Mouse (Mus musculus) embryonic fibroblast, embryonic 13.5 days (primary cell): ENCODE data around the gene Olfr1438-ps1. TPM values are rescaled to one million over a fixed set of nuclear protein-coding genes. Genes with fewer than 3 reads are reported as not detected.
"Not testable (repeated sequence)": the region's sequence is repeated elsewhere in the genome, so short reads cannot be mapped to it uniquely, and the experiment has no call there.

Experiments
- H3K27ac ChIP-seq: 2 replicates; pipeline ENCODE4 v1.5.1; 2012; ENCODE audit warnings: low read length, control low read depth, inconsistent platforms; ENCODE audit not compliant: insufficient read depth
- H3K4me1 ChIP-seq: 2 replicates; pipeline ENCODE4 v1.6.1; 2011; ENCODE audit warnings: low read length; ENCODE audit not compliant: control insufficient read depth, insufficient read depth
- H3K4me3 ChIP-seq: 2 replicates; pipeline ENCODE4 v1.5.1; 2011; ENCODE audit warnings: mild to moderate bottlenecking, control low read depth, low read length; ENCODE audit not compliant: insufficient read depth
- CTCF ChIP-seq: IDR thresholded peaks from 2 replicates; pipeline ENCODE4 v1.5.1; 2011; ENCODE audit warnings: mild to moderate bottlenecking, control low read depth, low read length, moderate library complexity, borderline replicate concordance; ENCODE audit not compliant: insufficient read depth
- POLR2A ChIP-seq: IDR thresholded peaks from 2 replicates; pipeline ENCODE4 v1.6.1; 2011; ENCODE audit warnings: low read depth, mild to moderate bottlenecking, control low read depth, low read length, moderate library complexity
- polyA plus RNA-seq: library from polyadenylated mRNA; stranded (reverse); fragments of >200 nt; gene quantifications from 2 replicates; pipeline ENCODE4 v1.2.4, GENCODE M21; 2011; ENCODE audit warnings: low read depth; ENCODE audit not compliant: missing spikeins, insufficient read length

Gene Olfr1438-ps1
- polyA plus RNA-seq, result not detected in 2 replicates

DNA sequence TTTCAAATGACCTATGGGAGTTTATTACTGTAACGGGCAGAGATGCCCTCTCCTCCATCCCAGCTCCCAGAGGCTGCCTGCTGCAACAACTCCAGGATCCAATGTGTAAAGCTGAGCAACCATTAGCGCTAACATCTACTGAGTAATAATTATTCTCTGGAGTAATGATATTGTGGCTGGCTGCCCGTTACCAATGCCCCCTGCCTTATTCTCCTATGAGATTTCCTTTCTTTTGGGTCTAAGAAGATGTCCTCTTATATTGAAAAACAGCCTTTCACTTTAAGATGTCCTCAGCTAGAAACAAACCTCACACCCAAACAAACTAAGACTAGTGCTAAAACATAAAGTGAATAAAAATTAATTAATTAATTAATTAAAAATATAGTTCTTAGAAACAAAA lies at the start of gene Olfr1438-ps1:
Olfr1438-ps1 (minus strand) TSS at position 101 of the 400 bp plus-strand sequence.
- H3K4me3 ChIP-seq, result no peak within 1 kb of the TSS
- TF ChIP-seq POLR2A (no peak), CTCF (no peak)
- peaks cover 9% of the 10 kb centered on the region for H3K4me1 ChIP-seq
- H3K27ac ChIP-seq, result peak within 1 kb of the TSS; percentile 86

DNA sequence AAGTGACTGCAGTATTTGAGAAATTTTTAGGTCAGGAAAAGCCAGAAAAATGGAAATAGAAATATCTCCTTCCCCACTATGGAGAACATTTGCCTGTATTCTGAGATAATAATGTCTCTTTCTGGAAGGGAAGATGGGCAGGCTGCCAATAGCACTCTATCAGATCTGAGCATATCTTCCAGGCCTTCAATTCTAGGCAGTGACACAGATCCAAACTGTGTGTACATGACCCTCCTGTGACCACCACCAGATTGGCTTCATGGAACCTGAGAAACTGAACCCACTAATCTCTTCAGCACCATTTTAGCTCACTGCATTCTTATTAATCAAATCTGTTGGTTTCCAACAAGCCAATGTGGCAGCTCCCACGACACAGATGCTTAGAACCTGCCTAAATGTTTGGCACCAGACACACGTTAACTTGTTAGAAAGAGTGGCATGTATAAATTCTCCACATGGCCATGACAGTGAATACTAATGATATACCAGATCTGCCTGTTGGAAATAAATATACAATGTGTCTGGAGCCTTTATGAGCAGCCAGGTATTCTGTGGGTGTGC lies 38.8 kb upstream of the Olfr1438-ps1 start:
- no peak overlapping the region for H3K27ac ChIP-seq
- H3K4me3 ChIP-seq, result no peak overlapping the region
- TF ChIP-seq CTCF (no peak), POLR2A (no peak)
- no peaks in the 10 kb centered on the region for H3K4me1 ChIP-seq

DNA sequence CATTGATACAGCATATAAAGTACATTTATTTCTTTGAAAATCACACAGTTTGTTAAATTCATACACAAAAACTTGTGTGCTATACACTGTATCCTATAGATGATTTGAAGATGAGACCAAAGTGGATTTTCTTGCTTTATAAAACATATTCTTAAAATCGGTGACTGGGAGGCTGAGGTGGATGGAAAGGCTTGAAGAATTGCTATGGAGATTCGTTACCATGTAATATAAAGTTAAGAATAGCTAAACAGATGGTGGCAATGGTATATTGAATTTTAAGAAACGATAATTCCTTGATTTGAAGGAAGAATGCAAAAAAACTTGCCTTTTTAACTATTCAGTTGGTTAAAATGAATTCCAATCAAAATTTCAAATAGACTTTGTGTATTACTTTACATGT lies 37.3 kb upstream of the Olfr1438-ps1 start:
- TF ChIP-seq CTCF (no peak), POLR2A (no peak)
- Histone ChIP-seq H3K4me3 (no peak overlapping the region), H3K4me1 (no peaks in the 10 kb centered on the region), H3K27ac (no peak overlapping the region)

DNA sequence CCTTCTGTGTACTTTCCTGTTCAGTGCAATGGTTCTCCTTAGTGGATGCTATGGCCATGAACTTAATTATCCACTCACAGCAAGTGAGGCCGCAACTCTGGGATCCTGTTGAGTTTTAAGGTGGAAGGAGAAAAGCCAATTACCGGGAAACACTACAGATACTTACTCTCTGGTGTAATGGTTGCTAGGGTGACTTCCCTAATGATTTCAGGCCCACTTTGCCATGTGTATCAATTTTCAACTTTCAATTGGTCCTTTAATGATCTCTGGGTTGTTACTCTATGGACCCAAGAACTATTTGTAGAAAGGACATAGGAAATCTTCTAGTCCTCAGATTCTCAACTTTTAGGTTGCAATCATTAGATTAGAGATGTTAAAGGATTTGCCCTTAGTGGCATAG lies 10.7 kb downstream of the Olfr1438-ps1 start, which contains the start of gene Olfr1437:
Olfr1437 (minus strand) TSS at position 101 of the 400 bp plus-strand sequence.
- Histone ChIP-seq H3K4me1 (no peaks in the 10 kb centered on the region), H3K27ac (no peak within 1 kb of the TSS), H3K4me3 (no peak within 1 kb of the TSS)
- no peak for TF ChIP-seq CTCF
- no peak for TF ChIP-seq POLR2A

DNA sequence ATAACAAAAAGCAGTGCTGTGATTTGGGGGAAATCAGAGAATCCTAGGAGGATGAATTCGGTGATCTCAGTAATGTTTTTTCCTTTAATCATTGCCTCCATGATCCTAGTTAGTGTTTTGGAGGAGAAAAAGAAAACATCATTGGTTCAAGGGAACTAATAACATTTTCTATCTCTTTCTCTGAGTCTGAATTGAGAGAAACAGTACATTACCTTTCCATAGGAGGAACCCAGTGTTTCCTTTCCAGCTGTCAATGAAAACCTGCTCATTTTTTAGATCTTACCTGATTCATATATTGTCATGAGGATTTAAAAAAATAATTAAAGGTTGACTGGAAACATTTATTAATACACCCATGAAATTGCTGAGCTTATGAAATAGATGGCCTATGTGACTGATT lies 36.7 kb downstream of the Olfr1438-ps1 start, which contains the start of gene Olfr1436:
Olfr1436 (minus strand) TSS at position 101 of the 400 bp plus-strand sequence.
- not testable (repeated sequence) for H3K27ac ChIP-seq, H3K4me3 ChIP-seq, H3K4me1 ChIP-seq

DNA sequence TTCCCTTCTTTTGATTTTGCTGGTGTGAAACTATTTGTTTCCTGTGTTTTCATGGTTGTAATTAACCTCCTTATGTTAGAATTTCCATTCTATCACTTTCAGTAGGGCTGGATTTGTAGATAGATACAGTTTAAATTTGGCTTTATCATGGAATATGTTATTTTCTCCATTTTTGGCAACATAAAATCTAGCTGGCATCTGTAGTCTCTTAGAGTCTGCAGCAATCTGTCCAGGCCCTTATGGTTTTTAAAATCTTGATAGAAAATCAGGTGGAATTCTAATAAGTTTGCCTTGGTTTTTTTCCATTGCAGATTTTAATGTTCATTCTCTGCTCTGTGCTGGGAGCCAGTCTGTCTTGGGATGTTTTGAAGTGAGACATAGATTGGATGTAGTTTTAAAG lies 42.7 kb downstream of the Olfr1438-ps1 start:
- no peak for TF ChIP-seq POLR2A
- no peak for TF ChIP-seq CTCF
- H3K27ac ChIP-seq, result no peak overlapping the region
- no peak overlapping the region for H3K4me3 ChIP-seq
- no peaks in the 10 kb centered on the region for H3K4me1 ChIP-seq

DNA sequence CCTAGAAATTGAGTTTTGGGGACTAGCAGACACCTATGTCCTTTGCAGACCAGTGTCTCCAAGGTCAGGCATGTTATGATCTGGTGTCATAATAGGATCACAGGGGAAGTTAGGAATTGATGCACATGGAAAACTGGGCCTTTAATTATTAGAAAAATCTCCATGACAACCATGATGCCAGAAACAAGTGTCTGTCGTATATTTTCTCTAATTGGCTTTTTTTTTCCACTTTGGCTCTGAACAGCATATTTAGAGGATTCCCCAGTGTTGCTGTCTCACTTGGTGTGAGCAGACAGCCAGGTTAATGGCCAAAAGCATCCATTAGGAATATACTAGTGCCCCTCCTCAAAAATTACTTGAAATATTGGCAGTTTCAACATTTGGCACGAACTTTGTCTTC lies 56.2 kb downstream of the Olfr1438-ps1 start, which contains the start of gene Olfr1434:
Olfr1434 (plus strand) TSS at position 301 of the 400 bp plus-strand sequence.
- Histone ChIP-seq H3K27ac (no peak within 1 kb of the TSS), H3K4me1 (no peaks in the 10 kb centered on the region), H3K4me3 (no peak within 1 kb of the TSS)
- no peak for TF ChIP-seq POLR2A

Other genes with a start within 250 kb of the Olfr1438-ps1 start
- gene Olfr1426, start 243.9 kb downstream of the Olfr1438-ps1 start, polyA plus RNA-seq, result not detected in 2 replicates
- gene Olfr1427, start 232.6 kb downstream of the Olfr1438-ps1 start, polyA plus RNA-seq, result not detected in 2 replicates
- gene Olfr1428, start 220.0 kb downstream of the Olfr1438-ps1 start, polyA plus RNA-seq, result not detected in 2 replicates
- gene Olfr76, start 212.7 kb downstream of the Olfr1438-ps1 start, polyA plus RNA-seq, result not detected in 2 replicates
- not detected in 2 replicates for gene Olfr1555-ps1, start 165.8 kb downstream of the Olfr1438-ps1 start, polyA plus RNA-seq
- gene Olfr1431, start 135.3 kb downstream of the Olfr1438-ps1 start, polyA plus RNA-seq, result not detected in 2 replicates
- not detected in 2 replicates for gene Olfr1432, start 103.3 kb downstream of the Olfr1438-ps1 start, polyA plus RNA-seq
- gene Olfr262, start 94.3 kb downstream of the Olfr1438-ps1 start, polyA plus RNA-seq, result not detected in 2 replicates
- gene Olfr235, start 74.9 kb downstream of the Olfr1438-ps1 start, polyA plus RNA-seq, result not detected in 2 replicates
- gene Olfr1434, start 56.1 kb downstream of the Olfr1438-ps1 start, polyA plus RNA-seq, result not detected in 2 replicates
- gene Olfr1436, start 36.8 kb downstream of the Olfr1438-ps1 start, polyA plus RNA-seq, result not detected in 2 replicates
- not detected in 2 replicates for gene Olfr1437, start 10.8 kb downstream of the Olfr1438-ps1 start, polyA plus RNA-seq
- not detected in 2 replicates for gene Olfr1440, start 51.4 kb upstream of the Olfr1438-ps1 start, polyA plus RNA-seq
- not detected in 2 replicates for gene Olfr1441, start 81.5 kb upstream of the Olfr1438-ps1 start, polyA plus RNA-seq
- not detected in 2 replicates for gene Pfpl, start 92.0 kb upstream of the Olfr1438-ps1 start, polyA plus RNA-seq
- 0.82 and 7.0 TPM in 2 replicates for gene Mpeg1, start 124.9 kb upstream of the Olfr1438-ps1 start, polyA plus RNA-seq
- 6.2 and 10.4 TPM in 2 replicates for gene Dtx4, start 165.5 kb upstream of the Olfr1438-ps1 start, polyA plus RNA-seq
- 50.9 and 56.0 TPM in 2 replicates for gene Fam111a, start 209.8 kb upstream of the Olfr1438-ps1 start, polyA plus RNA-seq